Mouse (Mus musculus): ENCODE measurements around the gene Drd3. TPM values are rescaled to one million over a fixed set of nuclear protein-coding genes. Genes with fewer than 3 reads are reported as not detected.

Drd3 gene
- total and polyA plus RNA-seq, 2 experiments = not detected

GRCm38 (mm10) chr16:43737933-43738332 is 15.9 kb upstream of the Drd3 start:
- Histone ChIP-seq H3K9ac (ENCODE audit: low read depth, low read length) (no peak overlapping the region), H3K27me3 (ENCODE audit: control insufficient read depth, insufficient read depth, low read length) (no peaks in the 10 kb centered on the region), H3K4me1 (ENCODE audit: control insufficient read depth, insufficient read depth, low read length) (no peaks in the 10 kb centered on the region), H3K79me2 (ENCODE audit: control insufficient read depth, insufficient read depth, low read length) (no peaks in the 10 kb centered on the region), H3K4me3 (ENCODE audit: insufficient read depth, low read depth, low read length) (no peak overlapping the region), H3K36me3 (ENCODE audit: control insufficient read depth, insufficient read depth, low read length) (no peaks in the 10 kb centered on the region), H3K27ac (replicated peaks; ENCODE audit: insufficient read depth, low read depth, low read length) (no peak overlapping the region)
- WGBS = 67% methylated on average over 4 of the region's 4 CpGs
- no peak for DNase-seq (ENCODE audit: extremely low read depth, low read depth, low spot score)
- TF ChIP-seq CTCF (IDR thresholded peaks at IDR 0.05; ENCODE audit: low read depth, low read length) (no peak), POLR2A (IDR thresholded peaks at IDR 0.05; ENCODE audit: extremely low read depth, insufficient read depth, low read length) (no peak)

GRCm38 (mm10) chr16:43740936-43741335 is 12.9 kb upstream of the Drd3 start:
- H3K36me3 ChIP-seq (ENCODE audit: control insufficient read depth, insufficient read depth, low read length) = no peaks in the 10 kb centered on the region
- TF ChIP-seq CTCF (IDR thresholded peaks at IDR 0.05; ENCODE audit: low read depth, low read length) = no peak
- TF ChIP-seq POLR2A (IDR thresholded peaks at IDR 0.05; ENCODE audit: extremely low read depth, insufficient read depth, low read length) = no peak
- no peak for DNase-seq (ENCODE audit: extremely low read depth, low read depth, low spot score)
- no peaks in the 10 kb centered on the region for H3K27me3 ChIP-seq (ENCODE audit: control insufficient read depth, insufficient read depth, low read length)
- H3K4me1 ChIP-seq (ENCODE audit: control insufficient read depth, insufficient read depth, low read length) = no peaks in the 10 kb centered on the region
- 81% methylated on average over 2 of the region's 2 CpGs for whole genome bisulfite sequencing
- no peak overlapping the region for H3K9ac ChIP-seq (ENCODE audit: low read depth, low read length)
- H3K27ac ChIP-seq (replicated peaks; ENCODE audit: insufficient read depth, low read depth, low read length) = no peak overlapping the region
- no peak overlapping the region for H3K4me3 ChIP-seq (ENCODE audit: insufficient read depth, low read depth, low read length)
- no peaks in the 10 kb centered on the region for H3K79me2 ChIP-seq (ENCODE audit: control insufficient read depth, insufficient read depth, low read length)

GRCm38 (mm10) chr16:43748424-43748823 is 5.4 kb upstream of the Drd3 start:
- Histone ChIP-seq H3K4me3 (ENCODE audit: insufficient read depth, low read depth, low read length) (no peak overlapping the region), H3K27me3 (ENCODE audit: control insufficient read depth, insufficient read depth, low read length) (no peaks in the 10 kb centered on the region), H3K4me1 (ENCODE audit: control insufficient read depth, insufficient read depth, low read length) (no peaks in the 10 kb centered on the region), H3K9ac (ENCODE audit: low read depth, low read length) (no peak overlapping the region), H3K36me3 (ENCODE audit: control insufficient read depth, insufficient read depth, low read length) (no peaks in the 10 kb centered on the region), H3K79me2 (ENCODE audit: control insufficient read depth, insufficient read depth, low read length) (no peaks in the 10 kb centered on the region), H3K27ac (replicated peaks; ENCODE audit: insufficient read depth, low read depth, low read length) (no peak overlapping the region)
- 84% methylated on average over 2 of the region's 2 CpGs for WGBS
- no peak for DNase-seq (ENCODE audit: extremely low read depth, low read depth, low spot score)
- no peak for TF ChIP-seq CTCF (IDR thresholded peaks at IDR 0.05; ENCODE audit: low read depth, low read length)
- TF ChIP-seq POLR2A (IDR thresholded peaks at IDR 0.05; ENCODE audit: extremely low read depth, insufficient read depth, low read length) = no peak

GRCm38 (mm10) chr16:43752900-43753299 is 926 bp upstream of the Drd3 start:
- Histone ChIP-seq H3K4me3 (ENCODE audit: insufficient read depth, low read depth, low read length) (no peak overlapping the region), H3K79me2 (ENCODE audit: control insufficient read depth, insufficient read depth, low read length) (no peaks in the 10 kb centered on the region), H3K9ac (ENCODE audit: low read depth, low read length) (no peak overlapping the region), H3K27ac (replicated peaks; ENCODE audit: insufficient read depth, low read depth, low read length) (no peak overlapping the region), H3K36me3 (ENCODE audit: control insufficient read depth, insufficient read depth, low read length) (no peaks in the 10 kb centered on the region), H3K27me3 (ENCODE audit: control insufficient read depth, insufficient read depth, low read length) (no peaks in the 10 kb centered on the region), H3K4me1 (ENCODE audit: control insufficient read depth, insufficient read depth, low read length) (no peaks in the 10 kb centered on the region)
- TF ChIP-seq CTCF (IDR thresholded peaks at IDR 0.05; ENCODE audit: low read depth, low read length) = no peak
- no peak for TF ChIP-seq POLR2A (IDR thresholded peaks at IDR 0.05; ENCODE audit: extremely low read depth, insufficient read depth, low read length)
- WGBS = 77% methylated on average over 8 of the region's 8 CpGs
- no peak for DNase-seq (ENCODE audit: extremely low read depth, low read depth, low spot score)

GRCm38 (mm10) chr16:43772358-43772757 is 18.5 kb downstream of the Drd3 start:
- 61% methylated on average over 3 of the region's 3 CpGs for WGBS
- Histone ChIP-seq H3K9ac (ENCODE audit: low read depth, low read length) (no peak overlapping the region), H3K4me1 (ENCODE audit: control insufficient read depth, insufficient read depth, low read length) (no peaks in the 10 kb centered on the region), H3K27ac (replicated peaks; ENCODE audit: insufficient read depth, low read depth, low read length) (no peak overlapping the region), H3K4me3 (ENCODE audit: insufficient read depth, low read depth, low read length) (no peak overlapping the region), H3K36me3 (ENCODE audit: control insufficient read depth, insufficient read depth, low read length) (no peaks in the 10 kb centered on the region), H3K79me2 (ENCODE audit: control insufficient read depth, insufficient read depth, low read length) (no peaks in the 10 kb centered on the region), H3K27me3 (ENCODE audit: control insufficient read depth, insufficient read depth, low read length) (no peaks in the 10 kb centered on the region)
- DNase-seq (ENCODE audit: extremely low read depth, low read depth, low spot score) = no peak
- TF ChIP-seq POLR2A (IDR thresholded peaks at IDR 0.05; ENCODE audit: extremely low read depth, insufficient read depth, low read length) (no peak), CTCF (IDR thresholded peaks at IDR 0.05; ENCODE audit: low read depth, low read length) (no peak)

- Histone ChIP-seq H3K4me1 (ENCODE audit: control insufficient read depth, insufficient read depth, low read length) (no peaks in the 10 kb centered on the region), H3K79me2 (ENCODE audit: control insufficient read depth, insufficient read depth, low read length) (no peaks in the 10 kb centered on the region), H3K27ac (replicated peaks; ENCODE audit: insufficient read depth, low read depth, low read length) (no peak overlapping the region), H3K36me3 (ENCODE audit: control insufficient read depth, insufficient read depth, low read length) (no peaks in the 10 kb centered on the region), H3K4me3 (ENCODE audit: insufficient read depth, low read depth, low read length) (no peak overlapping the region), H3K9ac (ENCODE audit: low read depth, low read length) (no peak overlapping the region), H3K27me3 (ENCODE audit: control insufficient read depth, insufficient read depth, low read length) (no peaks in the 10 kb centered on the region)
- WGBS = 95% methylated on average over 1 of the region's 1 CpGs
- DNase-seq (ENCODE audit: extremely low read depth, low read depth, low spot score) = no peak
- TF ChIP-seq POLR2A (IDR thresholded peaks at IDR 0.05; ENCODE audit: extremely low read depth, insufficient read depth, low read length) = no peak
- no peak for TF ChIP-seq CTCF (IDR thresholded peaks at IDR 0.05; ENCODE audit: low read depth, low read length)
These were observed 18.9 kb downstream of the Drd3 start for GRCm38 (mm10) chr16:43772766-43773165.

Data from liver, adult 2 months (tissue).